Mouse (Mus musculus) heart, postnatal 14 days (tissue): ENCODE results near the gene Snapc3. TPM values are rescaled to one million over a fixed set of nuclear protein-coding genes. Genes with fewer than 3 reads are reported as not detected.
A peak's percentile ranks its signal among the peaks of the same experiment; 100 is the strongest.

ENCODE experiments used
- DNase-seq, 2 experiments: peaks; one replicate each; pipeline ENCODE4 v3.0.0; 2021 to 2022
- intact Hi-C: fragments of 180-260 bp; cut with DNase I; formaldehyde crosslinking; loops from one replicate; pipeline ENCODE4 v1.15.1; 2025
- total RNA-seq, 2 experiments: library from RNA; stranded (reverse); gene quantifications; 2 replicates each; pipeline ENCODE4 v1.2.3; 2021

The Snapc3 gene
- total RNA-seq, 2 experiments from 2014 or later: 21.1 to 22.5 TPM

GRCm38 (mm10) chr4:83412060-83412459 lies 5.5 kb upstream of the Snapc3 start:
- intact Hi-C loops: loop anchor here (5.0 kb wide), 1 partner anchor 160 kb away; no protein-coding TSS in a partner anchor

GRCm38 (mm10) chr4:83414241-83414824 lies 3.2 kb upstream of the Snapc3 start:
- no peak for DNase-seq
- intact Hi-C loops: loop anchor here (5.0 kb wide), 1 partner anchor 158 kb away; no protein-coding TSS in a partner anchor

More at GRCm38 (mm10) chr4:83412060-83412459, 5.5 kb upstream of the Snapc3 start:
- no peak for DNase-seq

GRCm38 (mm10) chr4:83417820-83418186 lies 279 bp downstream of the Snapc3 start:
- DNase-seq: no peak
- intact Hi-C loops: no loop called here

- no peak for DNase-seq
- intact Hi-C loops: no loop called here
Observed at GRCm38 (mm10) chr4:83418781-83419180, 1.3 kb downstream of the Snapc3 start.

GRCm38 (mm10) chr4:83423641-83424040 lies 6.1 kb downstream of the Snapc3 start:
- intact Hi-C loops: no loop called here
- no peak for DNase-seq

GRCm38 (mm10) chr4:83425119-83425518 lies 7.6 kb downstream of the Snapc3 start:
- intact Hi-C loops: no loop called here
- DNase-seq: no peak

- DNase-seq: no peak
- intact Hi-C loops: no loop called here
Observed at GRCm38 (mm10) chr4:83427141-83427540, 9.6 kb downstream of the Snapc3 start.

GRCm38 (mm10) chr4:83427696-83428095 lies 10.2 kb downstream of the Snapc3 start:
- no peak for DNase-seq
- intact Hi-C loops: no loop called here

GRCm38 (mm10) chr4:83428845-83429244 lies 11.3 kb downstream of the Snapc3 start:
- intact Hi-C loops: no loop called here
- no peak for DNase-seq

- no peak for DNase-seq
- intact Hi-C loops: no loop called here
Observed at GRCm38 (mm10) chr4:83431950-83432349, 14.4 kb downstream of the Snapc3 start.

- intact Hi-C loops: no loop called here
- no peak for DNase-seq
Observed at GRCm38 (mm10) chr4:83432901-83433300, 15.4 kb downstream of the Snapc3 start.

- intact Hi-C loops: no loop called here
- no peak for DNase-seq
Observed at GRCm38 (mm10) chr4:83436375-83436774, 18.9 kb downstream of the Snapc3 start.

- intact Hi-C loops: no loop called here
- DNase-seq: no peak
Observed at GRCm38 (mm10) chr4:83438116-83438515, 20.6 kb downstream of the Snapc3 start.

GRCm38 (mm10) chr4:83439045-83439444 lies 21.5 kb downstream of the Snapc3 start:
- intact Hi-C loops: no loop called here
- no peak for DNase-seq

GRCm38 (mm10) chr4:83441050-83441449 lies 23.5 kb downstream of the Snapc3 start:
- intact Hi-C loops: no loop called here
- no peak for DNase-seq

GRCm38 (mm10) chr4:83450785-83451184 lies 33.3 kb downstream of the Snapc3 start:
- intact Hi-C loops: no loop called here
- no peak for DNase-seq

- intact Hi-C loops: no loop called here
- DNase-seq: no peak
Observed at GRCm38 (mm10) chr4:83460106-83460505, 42.6 kb downstream of the Snapc3 start.

- DNase-seq: no peak
- intact Hi-C loops: no loop called here
Observed at GRCm38 (mm10) chr4:83464827-83465226, 47.3 kb downstream of the Snapc3 start.

GRCm38 (mm10) chr4:83467615-83468014 lies 50.1 kb downstream of the Snapc3 start:
- intact Hi-C loops: no loop called here
- no peak for DNase-seq

- no peak for DNase-seq
- intact Hi-C loops: no loop called here
Observed at GRCm38 (mm10) chr4:83468208-83468607, 50.7 kb downstream of the Snapc3 start.

GRCm38 (mm10) chr4:83485250-83485649 lies 67.7 kb downstream of the Snapc3 start:
- intact Hi-C loops: no loop called here
- DNase-seq: no peak

GRCm38 (mm10) chr4:83485735-83486116 lies 68.2 kb downstream of the Snapc3 start:
- intact Hi-C loops: loop anchor here (2.0 kb wide), 2 partner anchors 39 to 85 kb away; partner anchors contain the start of gene Ccdc171
- peak; percentile 84 to 85 for DNase-seq
